Mouse (Mus musculus) T-helper 2 cell (primary cell): ENCODE results near the gene Ceacam19.

ENCODE experiments used
- in situ Hi-C: fragments of 300-600 bp; cut with MboI, MseI; formaldehyde crosslinking; loops from one replicate; pipeline ENCODE4 v1.15.1; 2025; ENCODE audit warnings: high pct_unique_total_duplicates

Ceacam19 gene

GRCm38 (mm10) chr7:19887849-19888248 lies at the start of gene Ceacam19:
Gene Ceacam19, minus strand, starts transcription at chr7:19887965.
- in situ Hi-C loops, result no loop called here

DNA sequence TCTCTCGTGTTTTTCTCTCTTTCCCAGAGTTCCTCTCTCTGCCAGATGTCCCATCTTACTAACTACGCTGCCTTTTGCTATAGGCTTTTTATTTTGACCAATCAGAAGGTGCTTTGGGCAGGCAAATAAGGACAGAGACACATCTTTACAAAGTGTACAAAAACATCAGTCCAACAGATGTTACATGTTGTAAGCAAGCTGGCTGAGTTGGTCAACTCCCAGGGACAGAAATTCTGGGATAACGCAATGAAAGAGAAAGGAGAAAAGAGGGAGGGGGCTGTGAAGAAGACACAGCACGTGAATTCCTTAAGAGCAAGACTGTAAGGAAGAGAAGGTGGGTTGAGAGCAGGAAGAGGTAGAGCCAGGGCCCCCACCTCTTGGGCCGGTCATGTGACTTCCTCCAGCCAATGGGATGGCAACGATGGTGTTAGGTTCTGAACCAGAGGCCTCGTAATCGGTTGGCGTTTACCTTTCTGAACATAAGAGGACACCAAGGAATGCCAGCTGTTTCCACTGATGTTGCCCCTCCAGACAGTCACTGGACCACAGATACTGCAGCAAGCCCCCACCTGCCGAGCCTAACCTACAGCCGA lies 49.6 kb upstream of the Ceacam19 start:
- in situ Hi-C loops, result loop anchor here (25.0 kb wide), 1 partner anchor 925 kb away; the partner anchor contains the start of genes Foxa3, Irf2bp1 and Sympk

- in situ Hi-C loops, result loop anchor here (25.0 kb wide), 1 partner anchor 924 kb away; the partner anchor contains the start of genes Foxa3, Irf2bp1 and Sympk
Measured at GRCm38 (mm10) chr7:19935961-19936360, 48.2 kb upstream of the Ceacam19 start.

DNA sequence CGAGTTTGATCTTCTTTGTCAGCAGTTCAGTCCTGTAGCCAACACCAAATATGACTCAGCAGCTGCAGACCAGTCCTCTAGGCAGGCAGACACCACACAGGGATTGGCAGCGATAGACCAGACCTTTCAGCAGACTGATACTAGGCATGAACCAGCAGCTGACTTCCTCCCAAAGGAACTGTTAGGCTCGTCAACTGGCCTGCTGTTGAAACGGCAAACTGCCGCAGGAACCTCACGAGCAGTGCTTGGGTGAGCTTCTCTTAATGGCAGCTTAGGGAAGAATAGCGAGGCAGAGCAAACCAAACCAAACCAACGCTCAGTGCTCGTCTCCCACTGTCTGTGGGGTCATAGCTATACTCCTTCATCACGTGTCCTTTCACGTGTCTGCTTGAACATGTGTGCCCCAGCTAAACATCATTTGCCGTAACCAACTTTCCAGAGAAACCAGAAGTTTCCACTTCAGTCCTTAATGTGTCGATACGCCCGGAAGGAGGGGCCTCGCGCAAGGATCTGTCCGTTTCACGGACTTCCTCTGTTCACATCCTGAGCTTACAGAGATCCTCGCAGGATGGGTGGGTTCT lies 47.5 kb upstream of the Ceacam19 start:
- in situ Hi-C loops, result loop anchor here (25.0 kb wide), 1 partner anchor 923 kb away; the partner anchor contains the start of genes Foxa3, Irf2bp1 and Sympk

DNA sequence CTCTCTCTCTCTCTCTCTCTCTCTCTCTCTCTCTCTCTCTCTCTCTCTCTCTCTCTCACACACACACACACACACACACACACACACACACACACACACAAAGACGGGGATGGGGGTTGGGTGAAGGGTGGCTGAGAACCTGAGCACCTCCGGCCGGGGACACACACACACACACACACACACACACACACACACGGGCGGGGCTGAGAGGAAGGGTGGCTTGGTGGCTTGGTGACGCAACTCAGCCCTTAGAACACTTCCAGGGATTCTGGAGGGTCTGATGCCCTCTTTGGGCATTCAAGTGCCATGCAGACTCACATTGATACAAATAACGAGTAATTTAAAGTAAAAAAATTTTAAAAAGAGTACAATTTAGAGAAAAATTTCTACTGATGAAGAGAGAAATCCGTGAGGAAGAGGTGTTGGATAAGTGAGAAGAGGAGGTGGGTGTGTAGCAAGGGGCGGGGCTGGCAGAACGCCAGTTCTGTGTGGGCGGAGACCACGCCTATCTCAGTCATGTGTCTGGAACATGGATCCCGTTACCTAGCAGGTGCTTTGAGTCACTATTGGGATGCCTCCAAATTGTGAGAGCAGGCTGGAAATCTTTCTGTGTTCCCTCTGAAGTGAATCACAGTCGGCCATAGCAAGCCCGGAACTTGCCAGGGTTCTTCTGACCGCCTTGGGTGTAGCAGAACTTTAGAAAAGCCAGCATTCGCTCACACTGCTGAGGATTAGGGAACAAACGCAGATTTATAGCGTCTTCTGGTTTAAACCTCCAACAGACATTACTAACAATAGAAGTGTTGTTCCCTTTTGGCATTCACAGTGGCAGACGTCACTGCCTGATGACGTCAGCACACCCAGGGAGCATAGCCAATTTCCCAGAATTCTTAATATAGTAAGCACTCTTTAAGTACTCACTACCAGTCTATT lies 45.4 kb upstream of the Ceacam19 start:
- in situ Hi-C loops, result loop anchor here (25.0 kb wide), 1 partner anchor 921 kb away; the partner anchor contains the start of genes Foxa3, Irf2bp1 and Sympk

DNA sequence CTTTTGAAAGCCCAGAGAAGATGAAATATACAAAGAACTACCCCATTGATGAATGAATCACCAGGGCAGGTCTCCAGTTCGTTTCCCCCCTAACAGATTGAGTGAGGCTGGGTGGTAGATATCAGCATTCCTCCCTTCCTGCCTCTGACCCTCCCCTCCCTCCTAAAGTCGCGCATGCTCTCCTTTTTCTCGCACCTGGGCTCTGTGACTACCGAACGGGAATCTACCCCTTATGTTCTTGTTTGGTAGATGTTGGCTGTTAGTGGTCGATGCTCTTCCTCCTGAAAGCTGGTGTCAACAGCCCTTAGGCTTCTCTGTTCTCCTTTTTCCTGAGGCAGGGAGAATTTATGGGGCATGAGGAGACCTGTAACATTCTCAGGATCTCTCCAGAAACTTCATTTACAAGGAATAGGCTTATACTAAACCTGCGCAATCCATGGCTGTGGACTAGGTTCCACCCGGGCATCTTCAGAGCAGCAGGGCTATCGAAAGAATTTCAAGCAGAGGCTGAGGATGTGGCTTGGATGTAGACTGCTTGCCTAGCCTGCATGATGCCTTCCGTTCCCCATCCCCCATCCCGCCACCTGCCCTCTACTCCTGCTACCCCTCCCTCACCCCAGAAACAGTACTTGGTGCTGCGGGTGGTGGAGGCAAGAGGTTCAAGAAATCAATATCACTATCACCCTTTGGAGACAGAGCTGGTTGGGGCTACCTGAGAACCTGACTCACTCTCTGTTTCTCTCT lies 44.5 kb upstream of the Ceacam19 start:
- in situ Hi-C loops, result loop anchor here (25.0 kb wide), 1 partner anchor 920 kb away; the partner anchor contains the start of genes Foxa3, Irf2bp1 and Sympk

- in situ Hi-C loops, result loop anchor here (25.0 kb wide), 1 partner anchor 918 kb away; the partner anchor contains the start of genes Foxa3, Irf2bp1 and Sympk
Measured at GRCm38 (mm10) chr7:19930481-19930880, 42.7 kb upstream of the Ceacam19 start.

- in situ Hi-C loops, result loop anchor here (25.0 kb wide), 1 partner anchor 916 kb away; the partner anchor contains the start of genes Foxa3, Irf2bp1 and Sympk
Measured at GRCm38 (mm10) chr7:19928486-19928885, 40.7 kb upstream of the Ceacam19 start.

GRCm38 (mm10) chr7:19926849-19927480 lies 39.2 kb upstream of the Ceacam19 start:
- in situ Hi-C loops, result loop anchor here (25.0 kb wide), 1 partner anchor 915 kb away; the partner anchor contains the start of genes Foxa3, Irf2bp1 and Sympk

- in situ Hi-C loops, result loop anchor here (25.0 kb wide), 1 partner anchor 913 kb away; the partner anchor contains the start of genes Foxa3, Irf2bp1 and Sympk
Measured at GRCm38 (mm10) chr7:19925376-19925775, 37.6 kb upstream of the Ceacam19 start.

GRCm38 (mm10) chr7:19923797-19924196 lies 36.0 kb upstream of the Ceacam19 start:
- in situ Hi-C loops, result no loop called here

DNA sequence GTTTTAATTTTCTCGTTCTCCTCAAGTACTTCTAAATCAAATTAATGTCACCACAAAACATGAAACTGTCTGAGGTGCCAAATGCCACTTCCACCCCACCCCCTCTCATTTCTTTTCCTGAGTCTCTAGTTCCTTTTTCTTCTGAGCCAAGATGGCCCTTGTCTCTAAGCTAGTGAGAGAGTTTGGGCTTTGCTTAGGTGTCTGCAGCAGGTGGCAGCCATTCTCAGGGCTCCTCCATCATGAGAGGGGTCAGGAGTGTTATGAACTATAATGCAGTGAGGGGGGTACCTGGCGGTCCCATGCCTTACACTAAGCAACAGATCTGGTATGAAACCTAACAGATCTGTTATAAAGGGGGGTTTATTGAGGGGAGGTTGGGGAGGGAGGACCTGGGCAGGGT lies 35.6 kb upstream of the Ceacam19 start:
- in situ Hi-C loops, result no loop called here

- in situ Hi-C loops, result no loop called here
Measured at GRCm38 (mm10) chr7:19920506-19921261, 32.9 kb upstream of the Ceacam19 start, which contains the start of gene Pvr. Gene Pvr, minus strand, starts transcription at chr7:19921160.

DNA sequence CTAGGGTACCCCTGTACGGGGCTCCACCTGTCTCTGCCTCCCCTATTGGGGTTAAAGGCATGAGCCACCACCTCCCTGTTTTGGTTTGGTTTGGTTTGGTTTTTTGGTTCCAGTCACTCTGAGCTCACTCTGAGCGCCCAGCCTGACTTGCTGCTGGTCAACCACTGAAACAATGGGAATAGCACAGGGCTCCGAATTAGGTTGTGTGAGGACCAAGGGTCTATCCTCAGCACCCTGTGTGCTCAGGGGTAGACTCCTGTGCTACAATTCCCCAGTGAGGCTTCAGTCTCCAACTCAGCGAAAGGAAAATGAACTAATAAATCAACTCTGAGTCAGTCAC lies 32.4 kb upstream of the Ceacam19 start:
- in situ Hi-C loops, result no loop called here

GRCm38 (mm10) chr7:19914558-19914957 lies 26.8 kb upstream of the Ceacam19 start:
- in situ Hi-C loops, result loop anchor here (5.0 kb wide), 1 partner anchor 43 kb away; no protein-coding TSS in a partner anchor

DNA sequence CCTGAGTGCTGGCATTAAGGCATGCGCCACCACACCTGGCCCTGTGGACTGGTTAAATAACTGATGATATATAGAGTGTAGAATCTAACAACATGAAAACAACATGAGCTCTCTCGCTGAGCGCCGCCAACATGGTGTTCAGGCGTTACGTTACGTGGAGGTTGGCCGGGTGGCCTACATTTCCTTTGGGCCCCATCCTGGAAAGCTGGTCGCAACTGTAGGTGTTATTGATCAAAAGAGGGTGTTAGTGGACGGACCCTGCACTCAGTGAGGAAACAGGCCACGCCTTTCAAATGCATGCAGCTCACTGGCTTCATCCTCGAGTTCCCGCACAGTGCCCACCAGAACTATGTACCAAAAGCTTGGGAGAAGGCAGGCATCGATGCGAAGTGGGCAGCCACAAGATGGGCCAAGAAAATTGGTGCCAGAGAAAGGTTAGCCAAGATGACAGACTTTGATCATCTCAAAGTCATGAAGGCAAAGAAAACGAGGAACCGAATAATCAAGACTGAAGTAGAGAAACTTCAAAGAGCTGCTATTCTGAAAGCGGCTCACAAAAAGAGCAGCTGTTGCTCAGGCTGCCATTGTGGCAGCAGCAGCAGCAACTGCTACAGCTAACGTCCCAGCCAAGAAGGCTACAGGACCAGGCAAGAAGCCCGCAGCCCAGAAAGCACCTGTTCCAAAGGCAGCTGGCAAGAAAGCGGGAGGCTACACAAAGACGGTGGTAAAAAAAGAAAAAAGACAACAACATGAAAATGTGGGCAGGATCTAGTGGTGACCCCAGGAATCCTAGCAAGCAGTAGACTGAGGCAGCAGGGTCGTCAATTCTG lies 24.1 kb upstream of the Ceacam19 start:
- in situ Hi-C loops, result loop anchor here (5.0 kb wide), 1 partner anchor 45 kb away; no protein-coding TSS in a partner anchor

DNA sequence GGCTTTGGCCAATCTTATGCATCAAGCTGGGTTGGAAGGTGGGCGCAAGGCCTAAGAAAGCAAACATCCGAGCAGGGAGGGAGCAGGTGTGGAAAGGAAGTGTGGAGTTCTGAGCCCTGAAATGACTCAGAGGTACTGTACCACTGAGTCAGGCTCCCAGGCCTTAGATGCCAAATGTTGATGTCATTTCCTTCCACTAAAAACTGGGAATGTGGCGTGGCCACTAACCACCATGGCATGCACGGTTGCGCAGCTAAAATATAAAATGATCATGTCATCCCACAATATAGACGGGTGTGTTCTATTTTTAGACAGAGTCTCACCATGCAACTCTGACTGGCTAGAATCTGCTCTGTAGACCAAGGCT lies 23.5 kb upstream of the Ceacam19 start:
- in situ Hi-C loops, result loop anchor here (5.0 kb wide), 1 partner anchor 46 kb away; no protein-coding TSS in a partner anchor
